Mouse (Mus musculus): ENCODE data around the gene Gm44790.

DNA sequence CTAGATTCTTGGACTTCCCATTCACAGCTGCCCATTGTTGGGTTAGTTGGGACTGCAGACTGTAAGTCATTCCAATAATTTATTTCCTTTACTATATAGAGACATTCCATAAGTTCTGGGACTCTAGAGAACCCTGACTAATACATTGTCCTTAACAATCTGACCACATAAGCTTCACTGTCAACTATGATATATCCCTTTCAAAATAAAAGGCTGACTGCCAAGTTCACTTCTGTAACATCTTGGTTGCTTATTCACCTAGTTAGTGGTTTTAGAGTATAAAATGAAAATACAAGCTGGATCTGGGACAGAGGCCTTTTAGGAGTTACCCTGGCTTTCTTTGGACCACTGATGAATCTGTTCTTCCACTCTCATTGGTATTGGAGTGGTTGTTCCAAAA, 43.9 kb upstream of the Gm44790 start:
- TF ChIP-seq CTCF (IDR thresholded peaks at IDR 0.05; ENCODE audit: control insufficient read depth, insufficient read depth, low read length) (no peak), POLR2A (IDR thresholded peaks at IDR 0.05; ENCODE audit: borderline replicate concordance, control insufficient read depth, low read depth, low read length) (no peak)

All from bone marrow, adult 2 months (tissue).